In the genomic region with DNA sequence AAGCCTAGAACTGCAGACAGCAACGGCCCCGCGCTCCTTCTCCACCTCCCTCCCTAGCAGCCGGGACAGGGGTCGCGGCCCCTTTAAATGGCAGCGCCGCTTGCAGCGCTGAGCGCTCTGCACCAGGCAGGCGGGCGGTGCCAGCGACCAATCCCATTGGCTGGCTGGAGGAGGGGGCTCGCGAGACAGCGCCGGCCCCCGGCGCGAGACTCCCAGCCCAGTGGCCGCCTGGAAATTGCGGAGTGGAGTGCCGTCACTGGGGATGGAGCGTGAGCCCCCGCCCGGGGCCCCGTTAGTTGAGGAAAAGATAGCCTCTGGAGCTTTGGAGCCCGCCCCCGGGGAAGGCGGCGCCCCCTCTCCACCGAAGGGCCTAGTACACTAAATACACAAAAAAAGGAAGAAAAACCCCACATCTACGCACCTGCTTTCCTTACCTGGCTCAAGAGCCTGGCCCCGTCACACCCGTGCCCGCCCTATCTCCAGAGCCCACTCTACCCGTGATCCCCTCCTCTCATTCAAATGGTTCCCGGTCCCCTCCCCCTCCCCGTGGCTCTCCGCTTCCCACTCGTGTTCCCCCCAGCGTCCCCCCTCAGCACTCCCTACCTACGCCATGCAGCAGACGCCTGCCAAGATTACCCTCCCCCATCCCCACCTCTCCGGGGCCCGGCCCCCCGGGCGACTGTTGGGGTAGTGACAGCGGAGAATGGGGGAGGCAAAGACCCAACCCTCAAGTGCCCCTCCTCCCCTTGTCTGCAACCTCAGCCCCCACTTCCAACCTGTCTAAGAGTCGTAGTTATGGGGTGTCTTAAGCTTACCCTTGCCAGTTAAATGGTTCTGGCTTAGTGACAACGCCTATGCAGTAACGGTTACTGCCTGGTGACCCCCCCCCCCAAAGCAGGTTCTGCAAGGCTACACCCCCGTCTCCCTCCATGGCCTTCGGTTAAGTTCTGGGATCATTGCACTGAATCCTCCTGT, we compare ENCODE assay signal across 8 mouse cellular contexts. TPM values are rescaled to one million over a fixed set of nuclear protein-coding genes. Genes with fewer than 3 reads are reported as not detected.
A peak's percentile ranks its signal among the peaks of the same experiment; 100 is the strongest.
DNase-seq lines count a peak whose midpoint lies in the region; ATAC-seq and TF ChIP-seq lines count a peak whose summit lies in the region.

No protein-coding gene starts in this region.

- H3K9ac ChIP-seq in CH12.LX (ENCODE audit: insufficient read depth, low read depth) = peak overlapping the region; percentile 94
- H3K9ac ChIP-seq in forebrain, embryonic 12.5 days = peak overlapping the region; percentile 59
- peak overlapping the region; percentile 80 for H3K9ac ChIP-seq in heart, postnatal 0 days (replicated peaks; ENCODE audit: low read depth, low read length)
- H3K9ac ChIP-seq in liver, embryonic 15.5 days = peak overlapping the region; percentile 54
- H3K9ac ChIP-seq in neural tube, embryonic 11.5 days (ENCODE audit: low read length) = peak overlapping the region; percentile 60
- H3K9ac ChIP-seq in stomach, embryonic 16.5 days (ENCODE audit: low read length) = peak overlapping the region; percentile 76

- no peak for TF ChIP-seq EP300 in CH12.LX (IDR thresholded peaks at IDR 0.05; ENCODE audit: low read length)
- TF ChIP-seq EP300 in heart, postnatal 0 days (IDR thresholded peaks at IDR 0.05; ENCODE audit: low read depth) = no peak

- peak overlapping the region; percentile 34 for H3K4me2 ChIP-seq in CH12.LX (ENCODE audit: insufficient read depth, low read depth, poor library complexity, severe bottlenecking)
- H3K4me2 ChIP-seq in forebrain, embryonic 12.5 days = peak overlapping the region; percentile 58
- H3K4me2 ChIP-seq in heart, postnatal 0 days (ENCODE audit: low read depth, low read length) = peak overlapping the region; percentile 73
- peak overlapping the region; percentile 77 for H3K4me2 ChIP-seq in liver, embryonic 15.5 days
- peak overlapping the region; percentile 52 for H3K4me2 ChIP-seq in neural tube, embryonic 11.5 days (ENCODE audit: low read depth)
- H3K4me2 ChIP-seq in stomach, embryonic 16.5 days (ENCODE audit: low read depth, low read length) = peak overlapping the region; percentile 60

- peak; percentile 97 for ATAC-seq in forebrain, embryonic 12.5 days (ENCODE audit: low FRiP score)
- ATAC-seq in heart, postnatal 0 days (ENCODE audit: insufficient read depth, low read depth) = peak; percentile 94
- peak; percentile 91 for ATAC-seq in liver, embryonic 15.5 days (ENCODE audit: insufficient read depth)
- peak; percentile 95 for ATAC-seq in neural tube, embryonic 11.5 days (ENCODE audit: insufficient read depth, low FRiP score, low TSS enrichment)
- peak; percentile 95 for ATAC-seq in stomach, embryonic 16.5 days (ENCODE audit: insufficient read depth, low FRiP score)

- H3K27me3 ChIP-seq in CH12.LX (replicated peaks) = no peaks in the 10 kb centered on the region
- peaks cover 4% of the 10 kb centered on the region; the same call in 1 of the 2 replicates for H3K27me3 ChIP-seq in forebrain, embryonic 12.5 days
- H3K27me3 ChIP-seq in heart, postnatal 0 days (ENCODE audit: control insufficient read depth, insufficient read depth, low read length) = no peaks in the 10 kb centered on the region
- no peaks in the 10 kb centered on the region for H3K27me3 ChIP-seq in liver, embryonic 15.5 days
- no peaks in the 10 kb centered on the region for H3K27me3 ChIP-seq in neural tube, embryonic 11.5 days (ENCODE audit: control insufficient read depth, insufficient read depth, low read length)
- H3K27me3 ChIP-seq in stomach, embryonic 16.5 days (ENCODE audit: control insufficient read depth, insufficient read depth, low read length) = no peaks in the 10 kb centered on the region; the same call in 1 of the 2 replicates

- no peak overlapping the region; the same call in 1 of the 2 replicates for H3K27ac ChIP-seq in CH12.LX (ENCODE audit: insufficient read depth, low read depth)
- peak overlapping the region; percentile 62 for H3K27ac ChIP-seq in forebrain, embryonic 12.5 days
- peak overlapping the region; percentile 81 for H3K27ac ChIP-seq in heart, postnatal 0 days (ENCODE audit: low read depth)
- 0 out of 2 replicates have a peak overlapping the region, but pooled peaks have one; percentile 9 for H3K27ac ChIP-seq in liver, embryonic 15.5 days (replicated peaks)
- H3K27ac ChIP-seq in neural tube, embryonic 11.5 days (ENCODE audit: low read depth, low read length) = no peak overlapping the region
- H3K27ac ChIP-seq in stomach, embryonic 16.5 days (ENCODE audit: low read length) = peak overlapping the region; percentile 57

- TF ChIP-seq CTCF in CH12.LX (conservative IDR thresholded peaks at IDR 0.05 in 1 of 2, IDR thresholded peaks at IDR 0.05 in 1 of 2; ENCODE audit: low read depth in 2 of 2, low read length in 2 of 2) = no peak
- no peak for TF ChIP-seq CTCF in heart, postnatal 0 days (IDR thresholded peaks at IDR 0.05; ENCODE audit: low read depth)

- in situ Hi-C loops in CH12.LX (cut with MboI; ENCODE audit: low pct_ligation_motif_present, low pct_unique_long_range_greater_than_20kb, low sequenced_read_pairs) = no loop called here

- TF ChIP-seq POLR2A in CH12.LX (IDR thresholded peaks at IDR 0.05; ENCODE audit: low read depth, low read length) = peak; percentile 64

- peaks cover 3 to 19% of the 10 kb centered on the region in 2 experiments for H3K36me3 ChIP-seq in CH12.LX (replicated peaks in 1 of 2; ENCODE audit: control insufficient read depth in 1 of 2, insufficient read depth in 1 of 2, low read length in 1 of 2)
- peaks cover 10% of the 10 kb centered on the region for H3K36me3 ChIP-seq in forebrain, embryonic 12.5 days (replicated peaks)
- H3K36me3 ChIP-seq in heart, postnatal 0 days (replicated peaks; ENCODE audit: control insufficient read depth, insufficient read depth, low read length) = no peaks in the 10 kb centered on the region
- no peaks in the 10 kb centered on the region for H3K36me3 ChIP-seq in liver, embryonic 15.5 days (replicated peaks)
- no peaks in the 10 kb centered on the region for H3K36me3 ChIP-seq in neural tube, embryonic 11.5 days (ENCODE audit: control insufficient read depth, insufficient read depth, low read length)
- no peaks in the 10 kb centered on the region for H3K36me3 ChIP-seq in stomach, embryonic 16.5 days (ENCODE audit: control insufficient read depth, insufficient read depth, low read length)

- TF ChIP-seq RAD21 in CH12.LX (IDR thresholded peaks at IDR 0.05; ENCODE audit: low read depth, low read length) = no peak

- peak overlapping the region; percentile 63 to 95 (median 66) for H3K4me3 ChIP-seq in CH12.LX (replicated peaks in 1 of 3; ENCODE audit: low read depth in 2 of 3, low read length in 2 of 3, poor library complexity in 1 of 3)
- H3K4me3 ChIP-seq in forebrain, embryonic 12.5 days (replicated peaks) = peak overlapping the region; percentile 54
- peak overlapping the region; percentile 72 for H3K4me3 ChIP-seq in heart, postnatal 0 days (ENCODE audit: low read depth, low read length)
- peak overlapping the region; percentile 65 for H3K4me3 ChIP-seq in liver, embryonic 15.5 days (replicated peaks)
- H3K4me3 ChIP-seq in neural tube, embryonic 11.5 days (ENCODE audit: low read depth, low read length) = peak overlapping the region; percentile 52
- H3K4me3 ChIP-seq in stomach, embryonic 16.5 days (replicated peaks; ENCODE audit: low read length) = peak overlapping the region; percentile 61

- WGBS in forebrain, embryonic 12.5 days = 16% methylated on average over 51 of the region's 54 CpGs
- 13% methylated on average over 44 of the region's 54 CpGs for WGBS in heart, postnatal 0 days
- WGBS in liver, embryonic 15.5 days (ENCODE audit: insufficient replicate concordance) = 13% methylated on average over 52 of the region's 54 CpGs
- 14% methylated on average over 48 of the region's 54 CpGs for WGBS in neural tube, embryonic 11.5 days
- WGBS in stomach, embryonic 16.5 days = 15% methylated on average over 45 of the region's 54 CpGs

- H3K79me2 ChIP-seq in CH12.LX (replicated peaks; ENCODE audit: control insufficient read depth, extremely low read depth, insufficient read depth, poor library complexity, severe bottlenecking) = peaks cover 5% of the 10 kb centered on the region; the same call in 1 of the 2 replicates

- H3K9me3 ChIP-seq in CH12.LX (replicated peaks; ENCODE audit: low read length) = no peaks in the 10 kb centered on the region
- H3K9me3 ChIP-seq in forebrain, embryonic 12.5 days = no peaks in the 10 kb centered on the region
- no peaks in the 10 kb centered on the region for H3K9me3 ChIP-seq in heart, postnatal 0 days (replicated peaks; ENCODE audit: control insufficient read depth, low read length)
- no peaks in the 10 kb centered on the region for H3K9me3 ChIP-seq in liver, embryonic 15.5 days (replicated peaks)
- no peaks in the 10 kb centered on the region for H3K9me3 ChIP-seq in neural tube, embryonic 11.5 days (ENCODE audit: control insufficient read depth, low read length)
- no peaks in the 10 kb centered on the region for H3K9me3 ChIP-seq in stomach, embryonic 16.5 days (replicated peaks; ENCODE audit: control insufficient read depth, low read length)

- dilution Hi-C loops in CH12.LX (cut with MboI; ENCODE audit: extremely low pct_ligation_motif_present, extremely low pct_unique_long_range_greater_than_20kb, low sequenced_read_pairs) = no loop called here

- peaks cover 3 to 16% of the 10 kb centered on the region in 2 experiments; a peak in 3 of 4 replicates for H3K4me1 ChIP-seq in CH12.LX (ENCODE audit: control insufficient read depth in 1 of 2, insufficient read depth in 2 of 2)
- peaks cover 16% of the 10 kb centered on the region for H3K4me1 ChIP-seq in forebrain, embryonic 12.5 days
- H3K4me1 ChIP-seq in heart, postnatal 0 days (ENCODE audit: control insufficient read depth, insufficient read depth) = no peaks in the 10 kb centered on the region
- peaks cover 16% of the 10 kb centered on the region; the same call in 1 of the 2 replicates for H3K4me1 ChIP-seq in liver, embryonic 15.5 days (replicated peaks)
- H3K4me1 ChIP-seq in neural tube, embryonic 11.5 days (ENCODE audit: control insufficient read depth, insufficient read depth, low read length) = no peaks in the 10 kb centered on the region
- H3K4me1 ChIP-seq in stomach, embryonic 16.5 days (ENCODE audit: control insufficient read depth, insufficient read depth, low read length) = no peaks in the 10 kb centered on the region; the same call in none of the 2 replicates

- peak; percentile 74 for DNase-seq in CH12.LX (ENCODE audit: extremely low read depth)
- DNase-seq in c-Kit-positive CD71-positive TER-119-positive erythroid progenitor cells, embryonic 14.5 days (ENCODE audit: low spot score) = peak; percentile 68
- peak; percentile 90 for DNase-seq in heart, postnatal 0 days (ENCODE audit: low spot score)
- peak; percentile 89 to 93 for DNase-seq in kidney, postnatal 4 days
- DNase-seq in neural tube, embryonic 11.5 days (ENCODE audit: low spot score) = peak; percentile 87

RNA-seq across cellular contexts. Expression of a gene that starts 0.6 kb away (rescaled TPM):
- total RNA-seq in CH12.LX (2012; rRNA removed) = 18.0 and 18.8 TPM in 2 replicates
- 16.6 and 16.7 TPM in 2 replicates for total RNA-seq in CH12.LX (2014; rRNA removed)
- polyA plus RNA-seq in CH12.LX (2012; ENCODE audit: insufficient read length, low read depth) = 31.3 TPM in 2 replicates
- 37.5 and 37.8 TPM in 2 replicates for polyA plus RNA-seq in forebrain, embryonic 12.5 days (2016; fragmentation: Nextera tagmentation; extraction: Ambion mirVana)
- total RNA-seq in heart, postnatal 0 days (2014; rRNA removed; ENCODE audit: low replicate concordance) = 38.9 and 41.6 TPM in 2 replicates
- polyA plus RNA-seq in heart, postnatal 0 days (2015; fragmentation: Nextera tagmentation; extraction: Ambion mirVana) = 12.2 and 14.2 TPM in 2 replicates
- polyA plus RNA-seq in liver, embryonic 15.5 days (2015; fragmentation: Nextera tagmentation; extraction: Ambion mirVana) = 5.9 and 8.3 TPM in 2 replicates
- polyA plus RNA-seq in neural tube, embryonic 11.5 days (2014; fragmentation: Nextera tagmentation; extraction: Ambion mirVana) = 25.7 and 27.6 TPM in 2 replicates
- 24.3 and 27.7 TPM in 2 replicates for polyA plus RNA-seq in stomach, embryonic 16.5 days (2015; fragmentation: Nextera tagmentation; extraction: Ambion mirVana)

RNA-seq across cellular contexts. Expression of a gene that starts 9.1 kb away (rescaled TPM):
- total RNA-seq in CH12.LX (2012; rRNA removed) (314 and 325 TPM in 2 replicates), CH12.LX (2014; rRNA removed) (388 and 398 TPM in 2 replicates)
- 535 and 618 TPM in 2 replicates for polyA plus RNA-seq in CH12.LX (2012; ENCODE audit: insufficient read length, low read depth)
- polyA plus RNA-seq in forebrain, embryonic 12.5 days (2016; fragmentation: Nextera tagmentation; extraction: Ambion mirVana) = 636 and 666 TPM in 2 replicates
- 163 and 242 TPM in 2 replicates for total RNA-seq in heart, postnatal 0 days (2014; rRNA removed; ENCODE audit: low replicate concordance)
- 120 and 121 TPM in 2 replicates for polyA plus RNA-seq in heart, postnatal 0 days (2015; fragmentation: Nextera tagmentation; extraction: Ambion mirVana)
- polyA plus RNA-seq in liver, embryonic 15.5 days (2015; fragmentation: Nextera tagmentation; extraction: Ambion mirVana) = 107 TPM in 2 replicates
- 628 and 659 TPM in 2 replicates for polyA plus RNA-seq in neural tube, embryonic 11.5 days (2014; fragmentation: Nextera tagmentation; extraction: Ambion mirVana)
- 315 and 321 TPM in 2 replicates for polyA plus RNA-seq in stomach, embryonic 16.5 days (2015; fragmentation: Nextera tagmentation; extraction: Ambion mirVana)

RNA-seq across cellular contexts. Expression of a gene that starts 28.9 kb away (rescaled TPM):
- 0.88 and 1.3 TPM in 2 replicates for total RNA-seq in CH12.LX (2012; rRNA removed)
- total RNA-seq in CH12.LX (2014; rRNA removed) = 1.1 and 1.6 TPM in 2 replicates
- 1.2 and 1.4 TPM in 2 replicates for polyA plus RNA-seq in CH12.LX (2012; ENCODE audit: insufficient read length, low read depth)
- 3.3 and 3.9 TPM in 2 replicates for polyA plus RNA-seq in forebrain, embryonic 12.5 days (2016; fragmentation: Nextera tagmentation; extraction: Ambion mirVana)
- 170 and 178 TPM in 2 replicates for total RNA-seq in heart, postnatal 0 days (2014; rRNA removed; ENCODE audit: low replicate concordance)
- polyA plus RNA-seq in heart, postnatal 0 days (2015; fragmentation: Nextera tagmentation; extraction: Ambion mirVana) = 192 and 194 TPM in 2 replicates
- 3.8 and 5.6 TPM in 2 replicates for polyA plus RNA-seq in liver, embryonic 15.5 days (2015; fragmentation: Nextera tagmentation; extraction: Ambion mirVana)
- 6.0 and 7.2 TPM in 2 replicates for polyA plus RNA-seq in neural tube, embryonic 11.5 days (2014; fragmentation: Nextera tagmentation; extraction: Ambion mirVana)
- 2.2 and 40.6 TPM in 2 replicates for polyA plus RNA-seq in stomach, embryonic 16.5 days (2015; fragmentation: Nextera tagmentation; extraction: Ambion mirVana)

RNA-seq across cellular contexts. Expression of a gene that starts 43.8 kb away (rescaled TPM):
- total RNA-seq in CH12.LX (2012; rRNA removed) (not detected in 2 replicates), CH12.LX (2014; rRNA removed) (not detected in 2 replicates)
- not detected in 2 replicates for polyA plus RNA-seq in CH12.LX (2012; ENCODE audit: insufficient read length, low read depth)
- polyA plus RNA-seq in forebrain, embryonic 12.5 days (2016; fragmentation: Nextera tagmentation; extraction: Ambion mirVana) = not detected in 2 replicates
- total RNA-seq in heart, postnatal 0 days (2014; rRNA removed; ENCODE audit: low replicate concordance) = not detected in 2 replicates
- not detected in 2 replicates for polyA plus RNA-seq in heart, postnatal 0 days (2015; fragmentation: Nextera tagmentation; extraction: Ambion mirVana)
- 111 and 148 TPM in 2 replicates for polyA plus RNA-seq in liver, embryonic 15.5 days (2015; fragmentation: Nextera tagmentation; extraction: Ambion mirVana)
- not detected in 2 replicates for polyA plus RNA-seq in neural tube, embryonic 11.5 days (2014; fragmentation: Nextera tagmentation; extraction: Ambion mirVana)
- polyA plus RNA-seq in stomach, embryonic 16.5 days (2015; fragmentation: Nextera tagmentation; extraction: Ambion mirVana) = 28.1 and 31.6 TPM in 2 replicates

Comparison
In these comparisons a context has a peak if more than half of its experiments do, and no peak if none do; other contexts are left out.
1. H3K27ac ChIP-seq: peak in forebrain, embryonic 12.5 days (single experiment), heart, postnatal 0 days (single experiment), liver, embryonic 15.5 days (single experiment) and stomach, embryonic 16.5 days (single experiment); none in CH12.LX (single experiment) and neural tube, embryonic 11.5 days (single experiment).
2. Peak in every context shown above with its lines, with median percentiles within 50 percentile points of each other: DNase-seq, H3K4me2 ChIP-seq, H3K4me3 ChIP-seq, H3K9ac ChIP-seq and ATAC-seq.